17 mouse cellular contexts compared by ENCODE assay signal in the genomic region with DNA sequence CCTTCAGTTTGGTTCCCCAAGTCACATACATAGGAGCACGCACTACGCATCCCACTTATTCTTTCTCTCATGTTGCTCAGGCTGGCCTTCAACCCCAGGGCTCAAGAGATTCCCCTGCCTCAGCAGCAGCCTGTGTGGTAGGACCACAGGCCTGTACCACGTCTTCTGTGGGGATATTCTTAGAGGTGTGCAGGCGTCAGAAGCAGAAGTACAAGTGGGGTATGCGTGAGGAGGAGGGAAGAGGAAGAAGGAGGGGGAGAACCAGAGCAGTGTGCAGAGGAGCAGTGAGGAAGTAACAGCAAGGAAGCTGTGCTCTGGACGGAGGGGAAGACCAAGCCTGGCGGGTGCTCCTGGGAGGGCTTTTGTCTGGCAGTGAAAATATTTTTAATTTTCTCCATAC. TPM values are rescaled to one million over a fixed set of nuclear protein-coding genes. Genes with fewer than 3 reads are reported as not detected.
DNase-seq lines count a peak whose midpoint lies in the region; ATAC-seq and TF ChIP-seq lines count a peak whose summit lies in the region.
"Had no signal": no experiment of that assay in that cellular context is flagged by ENCODE, and none has a peak within 500 bp of the region (broad histone marks: within the 10 kb centered on the region; RNA-seq: fewer than 3 reads in every experiment).

No protein-coding gene starts in this region.

- no peak for TF ChIP-seq CTCF in left cerebral cortex, adult 2 months (IDR thresholded peaks at IDR 0.05)

- ATAC-seq in megakaryocyte, adult 5-6 weeks (ENCODE audit: poor library complexity, severe bottlenecking), result peak; percentile 99
- no peak for ATAC-seq in inflammation-experienced regulatory T-cells, adult 6 months
- ATAC-seq: forebrain, embryonic 13.5 days; intestine, embryonic 15.5 days had no signal

- H3K27ac ChIP-seq in left cerebral cortex, adult 2 months, result peak overlapping the region; percentile 50; the same call in 1 of the 2 replicates
- H3K27ac ChIP-seq: embryonic facial prominence, embryonic 13.5 days; forebrain, embryonic 13.5 days; intestine, embryonic 15.5 days; neural tube, embryonic 12.5 days had no signal

- no peak overlapping the region for H3K4me3 ChIP-seq in left cerebral cortex, adult 2 months
- H3K4me3 ChIP-seq: embryonic facial prominence, embryonic 13.5 days; forebrain, embryonic 13.5 days; intestine, embryonic 15.5 days; megakaryocyte, embryonic 14.5 days; neural tube, embryonic 12.5 days had no signal

- intact Hi-C loops in left cerebral cortex, adult 2 months (cut with DNase I), result no loop called here

- no peak for DNase-seq in left cerebral cortex, adult 2 months (ENCODE audit: extremely low spot score in 1 of 2, low spot score in 2 of 2)
- no peak for DNase-seq in left cerebral cortex, adult 11 months (ENCODE audit: low spot score)
- peak; percentile 12 for DNase-seq in thymus, postnatal 14 days
- DNase-seq in thymus, postnatal 10 days (ENCODE audit: low spot score in 2 of 2), result no peak
- no peak for DNase-seq in adrenal gland, postnatal 36 days
- DNase-seq: adrenal gland, adult 8-10 months; cerebellum, postnatal 25 days; gastrocnemius, postnatal 14 days; liver; retina, postnatal 1 day had no signal

RNA-seq across cellular contexts. Expression of a gene that starts 42.4 kb away (rescaled TPM):
- 100 to 1,000 TPM; 140 to 167 TPM for total RNA-seq in left cerebral cortex, adult 2 months (2021)
- total RNA-seq in megakaryocyte, adult 5-6 weeks (2015), result 188 and 198 TPM in 2 replicates
- total RNA-seq in megakaryocyte, adult 5-6 weeks (2017), result 96.7 and 108 TPM in 2 replicates
- 1,000 to 10,000 TPM in 1 of 3 experiments, 100 to 1,000 TPM in 2; 414 to 1,496 (median 414) TPM for polyA plus RNA-seq in inflammation-experienced regulatory T-cells, adult 6 months (2017; shearing (Covaris generic))
- 100 to 1,000 TPM; 247 to 491 TPM for total RNA-seq in adrenal gland, postnatal 36 days (2021)
